Mouse (Mus musculus) stomach, postnatal 0 days (tissue): ENCODE measurements around the gene Esyt2. TPM values are rescaled to one million over a fixed set of nuclear protein-coding genes. Genes with fewer than 3 reads are reported as not detected.

Experiments
- ATAC-seq: fragments of 200-750 bp; cut with Nextera tagmentation; 2 replicates; pipeline ENCODE4 v1.8.0; 2017; ENCODE audit not compliant: low FRiP score, low TSS enrichment
- DNase-seq: peaks from one replicate; pipeline ENCODE4 v3.0.0-alpha.2; 2016; ENCODE audit warnings: low spot score
- H3K27ac ChIP-seq: fragments of 300-500 bp; sonication (generic); replicated peaks from 2 replicates; pipeline ENCODE4 v1.5.1; 2014; ENCODE audit warnings: mild to moderate bottlenecking, control low read depth
- H3K27me3 ChIP-seq: fragments of 300-500 bp; sonication (generic); 2 replicates; pipeline ENCODE4 v1.6.1; 2014; ENCODE audit warnings: low read length; ENCODE audit not compliant: control insufficient read depth, insufficient read depth
- H3K36me3 ChIP-seq: fragments of 300-500 bp; sonication (generic); 2 replicates; pipeline ENCODE4 v1.6.1; 2014; ENCODE audit warnings: low read length, mixed read lengths; ENCODE audit not compliant: control insufficient read depth, insufficient read depth
- H3K4me1 ChIP-seq: fragments of 300-500 bp; sonication (generic); replicated peaks from 2 replicates; pipeline ENCODE4 v1.6.1; 2014; ENCODE audit warnings: antibody characterized with exemption; ENCODE audit not compliant: control insufficient read depth, insufficient read depth
- H3K4me2 ChIP-seq: fragments of 300-500 bp; sonication (generic); replicated peaks from 2 replicates; pipeline ENCODE4 v1.6.1; 2014; ENCODE audit warnings: low read depth, mild to moderate bottlenecking, control low read depth, moderate library complexity
- H3K4me3 ChIP-seq: fragments of 300-500 bp; sonication (generic); 2 replicates; pipeline ENCODE4 v1.5.1; 2014; ENCODE audit warnings: low read depth, low read length, control low read depth
- H3K9ac ChIP-seq: fragments of 300-500 bp; sonication (generic); 2 replicates; pipeline ENCODE4 v1.6.1; 2014; ENCODE audit warnings: mild to moderate bottlenecking, low read length, control low read depth, mixed read lengths
- H3K9me3 ChIP-seq: fragments of 300-500 bp; sonication (generic); 2 replicates; pipeline ENCODE4 v1.6.1; 2016; ENCODE audit warnings: low read length; ENCODE audit not compliant: control insufficient read depth
- CTCF ChIP-seq: IDR thresholded peaks from 2 replicates; pipeline ENCODE4 v1.5.1; 2016; ENCODE audit warnings: antibody characterized with exemption, low read depth, mild to moderate bottlenecking, moderate library complexity
- EP300 ChIP-seq: optimal IDR thresholded peaks from 2 replicates; pipeline ENCODE3; 2016; ENCODE audit warnings: antibody characterized with exemption
- WGBS: fragments of 180-500 bp; shearing (Covaris S2); extraction: QIAGEN DNeasy Blood & Tissue Kit; methylation state at CpG from one replicate; pipeline ENCODE4 v1.1.7; 2014; 5-methylcytosine and 5-hydroxymethylcytosine counted together
- polyA plus RNA-seq: library from polyadenylated mRNA; unstranded; fragments of >200 nt; fragmentation: Nextera tagmentation; extraction: Ambion mirVana; gene quantifications from 2 replicates; pipeline ENCODE4 v1.2.1, GENCODE M21; 2015

Esyt2 gene
- polyA plus RNA-seq, 1 experiment from 2014 or later: 17.0 TPM

- Histone ChIP-seq H3K4me3 (no peak overlapping the region), H3K9me3 (peaks cover under 1% of the 10 kb centered on the region; the same call in 1 of the 2 replicates), H3K4me2 (no peak overlapping the region), H3K27ac (no peak overlapping the region), H3K9ac (no peak overlapping the region), H3K27me3 (no peaks in the 10 kb centered on the region), H3K4me1 (no peaks in the 10 kb centered on the region), H3K36me3 (0 out of 2 replicates have a peak, but pooled peaks cover 2% of the 10 kb centered on the region)
- no peak for TF ChIP-seq CTCF
- TF ChIP-seq EP300: no peak
- DNase-seq: no peak
- ATAC-seq: no peak
- WGBS: 89% methylated on average over 5 of the region's 5 CpGs
Observed at GRCm38 (mm10) chr12:116407883-116408282, 126.9 kb downstream of the Esyt2 start.

- 94% methylated on average over 4 of the region's 4 CpGs for WGBS
- H3K9ac ChIP-seq: no peak overlapping the region
- H3K4me2 ChIP-seq: no peak overlapping the region
- H3K36me3 ChIP-seq: 0 out of 2 replicates have a peak, but pooled peaks cover 2% of the 10 kb centered on the region
- TF ChIP-seq EP300 (no peak), CTCF (no peak)
- H3K4me3 ChIP-seq: no peak overlapping the region
- DNase-seq: no peak
- no peak overlapping the region for H3K27ac ChIP-seq
- H3K27me3 ChIP-seq: no peaks in the 10 kb centered on the region
- ATAC-seq: no peak
- no peaks in the 10 kb centered on the region for H3K4me1 ChIP-seq
- H3K9me3 ChIP-seq: no peaks in the 10 kb centered on the region
Observed at GRCm38 (mm10) chr12:116414941-116415340, 133.9 kb downstream of the Esyt2 start.

- ATAC-seq (no peak), DNase-seq (no peak)
- TF ChIP-seq CTCF (no peak), EP300 (no peak)
- Histone ChIP-seq H3K27me3 (no peaks in the 10 kb centered on the region), H3K36me3 (peaks cover 2% of the 10 kb centered on the region; the same call in 1 of the 2 replicates), H3K9me3 (no peaks in the 10 kb centered on the region), H3K4me2 (no peak overlapping the region), H3K4me1 (no peaks in the 10 kb centered on the region), H3K9ac (no peak overlapping the region), H3K4me3 (no peak overlapping the region), H3K27ac (no peak overlapping the region)
- WGBS: 90% methylated on average over 1 of the region's 1 CpGs
Observed at GRCm38 (mm10) chr12:116416514-116416913, 135.5 kb downstream of the Esyt2 start.

- H3K9ac ChIP-seq: no peak overlapping the region
- no peak overlapping the region for H3K4me3 ChIP-seq
- no peak overlapping the region for H3K4me2 ChIP-seq
- no peak for ATAC-seq
- H3K27me3 ChIP-seq: no peaks in the 10 kb centered on the region
- H3K27ac ChIP-seq: no peak overlapping the region
- peaks cover 5% of the 10 kb centered on the region; the same call in 1 of the 2 replicates for H3K36me3 ChIP-seq
- DNase-seq: no peak
- no peaks in the 10 kb centered on the region for H3K4me1 ChIP-seq
- 85% methylated on average over 2 of the region's 2 CpGs for WGBS
- no peak for TF ChIP-seq CTCF
- no peak for TF ChIP-seq EP300
- no peaks in the 10 kb centered on the region for H3K9me3 ChIP-seq
Observed at GRCm38 (mm10) chr12:116421656-116422055, 140.7 kb downstream of the Esyt2 start.

- Histone ChIP-seq H3K27ac (no peak overlapping the region), H3K36me3 (peaks cover 11% of the 10 kb centered on the region), H3K4me1 (no peaks in the 10 kb centered on the region), H3K4me3 (no peak overlapping the region), H3K27me3 (no peaks in the 10 kb centered on the region), H3K9ac (no peak overlapping the region), H3K9me3 (no peaks in the 10 kb centered on the region), H3K4me2 (no peak overlapping the region)
- ATAC-seq: no peak
- WGBS: 86% methylated on average over 2 of the region's 2 CpGs
- DNase-seq: no peak
- TF ChIP-seq EP300 (no peak), CTCF (peak; percentile 16; the same call in 1 of the 2 replicates)
Observed at GRCm38 (mm10) chr12:116425392-116425791, 144.4 kb downstream of the Esyt2 start.

- no peaks in the 10 kb centered on the region for H3K9me3 ChIP-seq
- TF ChIP-seq CTCF (no peak), EP300 (no peak)
- ATAC-seq (no peak), DNase-seq (no peak)
- H3K27ac ChIP-seq: no peak overlapping the region
- no peak overlapping the region for H3K9ac ChIP-seq
- H3K4me1 ChIP-seq: no peaks in the 10 kb centered on the region
- no peak overlapping the region for H3K4me3 ChIP-seq
- H3K27me3 ChIP-seq: no peaks in the 10 kb centered on the region
- no peak overlapping the region for H3K4me2 ChIP-seq
- peaks cover 7% of the 10 kb centered on the region for H3K36me3 ChIP-seq
- 79% methylated on average over 2 of the region's 2 CpGs for WGBS
Observed at GRCm38 (mm10) chr12:116433742-116434141, 152.7 kb downstream of the Esyt2 start.
